Mouse (Mus musculus) telencephalon, adult 2 months (tissue): ENCODE results near the gene Ppp2r5a.

Source experiments
- DNase-seq: peaks from one replicate; pipeline ENCODE4 v3.0.0-alpha.2; 2011; ENCODE audit warnings: low read depth, low spot score

Ppp2r5a gene

GRCm38 (mm10) chr1:191326233-191326882 is 76.7 kb downstream of the Ppp2r5a start:
- no peak for DNase-seq

- peak; percentile 91 for DNase-seq
These were observed 77.3 kb downstream of the Ppp2r5a start, which contains the start of gene Tmem206 for GRCm38 (mm10) chr1:191325726-191326232. Gene Tmem206, plus strand, starts transcription at chr1:191325912.

- no peak for DNase-seq
These were observed 78.1 kb downstream of the Ppp2r5a start for GRCm38 (mm10) chr1:191324733-191325590.

- no peak for DNase-seq
These were observed 79.7 kb downstream of the Ppp2r5a start for GRCm38 (mm10) chr1:191323381-191323780.

GRCm38 (mm10) chr1:191318686-191319085 is 84.4 kb downstream of the Ppp2r5a start:
- DNase-seq = no peak

GRCm38 (mm10) chr1:191317591-191318196 is 85.4 kb downstream of the Ppp2r5a start, which contains the start of gene Nenf:
Gene Nenf, minus strand, starts transcription at chr1:191318194.
- no peak for DNase-seq

GRCm38 (mm10) chr1:191316818-191317217 is 86.3 kb downstream of the Ppp2r5a start:
- DNase-seq = no peak

GRCm38 (mm10) chr1:191313926-191314325 is 89.1 kb downstream of the Ppp2r5a start:
- no peak for DNase-seq

- DNase-seq = no peak
These were observed 89.9 kb downstream of the Ppp2r5a start for GRCm38 (mm10) chr1:191313158-191313557.

GRCm38 (mm10) chr1:191312513-191312941 is 90.5 kb downstream of the Ppp2r5a start:
- DNase-seq = no peak

GRCm38 (mm10) chr1:191311296-191311898 is 91.7 kb downstream of the Ppp2r5a start:
- DNase-seq = no peak

GRCm38 (mm10) chr1:191307766-191308455 is 95.2 kb downstream of the Ppp2r5a start:
- DNase-seq = no peak

- DNase-seq = no peak
These were observed 96.8 kb downstream of the Ppp2r5a start for GRCm38 (mm10) chr1:191306316-191306715.

- DNase-seq = no peak
These were observed 97.5 kb downstream of the Ppp2r5a start for GRCm38 (mm10) chr1:191305610-191306009.

GRCm38 (mm10) chr1:191304216-191304615 is 98.9 kb downstream of the Ppp2r5a start:
- DNase-seq = no peak

GRCm38 (mm10) chr1:191303736-191304135 is 99.3 kb downstream of the Ppp2r5a start:
- DNase-seq = no peak
